Mouse (Mus musculus): ENCODE measurements around the gene Mrpl2. TPM values are rescaled to one million over a fixed set of nuclear protein-coding genes. Genes with fewer than 3 reads are reported as not detected.

Mrpl2 gene
- total RNA-seq, 2 experiments from 2014 or later, result 82.7 to 120 TPM

- intact Hi-C loops (cut with DNase I), result no loop called here
- no peak for TF ChIP-seq CTCF (IDR thresholded peaks at IDR 0.05)
- DNase-seq, result no peak
- Histone ChIP-seq H3K4me3 (peak overlapping the region; percentile 95), H3K27ac (peak overlapping the region; percentile 91)
These were observed 5.3 kb downstream of the Mrpl2 start for GRCm38 (mm10) chr17:46651292-46651691.

GRCm38 (mm10) chr17:46651755-46652547 is 5.9 kb downstream of the Mrpl2 start:
- Histone ChIP-seq H3K4me3 (peak overlapping the region; percentile 95), H3K27ac (peak overlapping the region; percentile 91; the same call in 1 of the 2 replicates)
- no peak for DNase-seq
- intact Hi-C loops (cut with DNase I), result no loop called here
- TF ChIP-seq CTCF (IDR thresholded peaks at IDR 0.05), result no peak

GRCm38 (mm10) chr17:46656054-46656453 is 10.0 kb downstream of the Mrpl2 start:
- H3K27ac ChIP-seq, result peak overlapping the region; percentile 48; the same call in 1 of the 2 replicates
- TF ChIP-seq CTCF (IDR thresholded peaks at IDR 0.05), result no peak
- no peak for DNase-seq
- peak overlapping the region; percentile 28 for H3K4me3 ChIP-seq
- intact Hi-C loops (cut with DNase I), result no loop called here

- intact Hi-C loops (cut with DNase I), result no loop called here
- DNase-seq, result no peak
- Histone ChIP-seq H3K4me3 (no peak overlapping the region), H3K27ac (no peak overlapping the region; the same call in 1 of the 2 replicates)
- TF ChIP-seq CTCF (IDR thresholded peaks at IDR 0.05), result no peak
These were observed 15.3 kb downstream of the Mrpl2 start for GRCm38 (mm10) chr17:46661351-46661750.

- no peak for DNase-seq
- H3K27ac ChIP-seq, result peak overlapping the region; percentile 78
- intact Hi-C loops (cut with DNase I), result no loop called here
- H3K4me3 ChIP-seq, result no peak overlapping the region
- no peak for TF ChIP-seq CTCF (IDR thresholded peaks at IDR 0.05)
These were observed 16.0 kb downstream of the Mrpl2 start for GRCm38 (mm10) chr17:46661981-46662380.

- intact Hi-C loops (cut with DNase I), result no loop called here
- Histone ChIP-seq H3K27ac (peak overlapping the region; percentile 78), H3K4me3 (no peak overlapping the region)
- DNase-seq, result peak; percentile 80
- no peak for TF ChIP-seq CTCF (IDR thresholded peaks at IDR 0.05)
These were observed 16.7 kb downstream of the Mrpl2 start for GRCm38 (mm10) chr17:46662730-46663129.

- TF ChIP-seq CTCF (IDR thresholded peaks at IDR 0.05), result no peak
- DNase-seq, result peak; percentile 40
- Histone ChIP-seq H3K27ac (peak overlapping the region; percentile 40), H3K4me3 (0 out of 2 replicates have a peak overlapping the region, but pooled peaks have one; percentile 2)
- intact Hi-C loops (cut with DNase I), result no loop called here
These were observed 21.7 kb downstream of the Mrpl2 start for GRCm38 (mm10) chr17:46667712-46668111.

- TF ChIP-seq CTCF (IDR thresholded peaks at IDR 0.05), result no peak
- no peak for DNase-seq
These were observed 23.9 kb downstream of the Mrpl2 start for GRCm38 (mm10) chr17:46669911-46670310.

GRCm38 (mm10) chr17:46673850-46674529 is 28.0 kb downstream of the Mrpl2 start, which contains the start of gene Rrp36:
Rrp36 (minus strand) TSS chr17:46674352.
- DNase-seq, result peak; percentile 97
- intact Hi-C loops (cut with DNase I), result no loop called here
- H3K27ac ChIP-seq, result peak within 1 kb of the TSS; percentile 94
- H3K4me3 ChIP-seq, result peak within 1 kb of the TSS; percentile 78
- TF ChIP-seq CTCF (IDR thresholded peaks at IDR 0.05), result no peak

More at GRCm38 (mm10) chr17:46669911-46670310, 23.9 kb downstream of the Mrpl2 start:
- Histone ChIP-seq H3K4me3 (no peak overlapping the region), H3K27ac (no peak overlapping the region)
- intact Hi-C loops (cut with DNase I), result no loop called here

- DNase-seq, result peak; percentile 15
- intact Hi-C loops (cut with DNase I), result no loop called here
- TF ChIP-seq CTCF (IDR thresholded peaks at IDR 0.05), result no peak
- H3K27ac ChIP-seq, result peak overlapping the region; percentile 94
- H3K4me3 ChIP-seq, result peak overlapping the region; percentile 78
These were observed 28.7 kb downstream of the Mrpl2 start for GRCm38 (mm10) chr17:46674530-46675283.

GRCm38 (mm10) chr17:46678416-46678815 is 32.4 kb downstream of the Mrpl2 start, which contains the start of gene Mea1:
Mea1 (plus strand) TSS chr17:46678793.
- intact Hi-C loops (cut with DNase I), result no loop called here

GRCm38 (mm10) chr17:46678911-46679310 is 32.9 kb downstream of the Mrpl2 start:
- Histone ChIP-seq H3K27ac (peak overlapping the region; percentile 96), H3K4me3 (peak overlapping the region; percentile 77)
- intact Hi-C loops (cut with DNase I), result no loop called here
- DNase-seq, result peak; percentile 69
- no peak for TF ChIP-seq CTCF (IDR thresholded peaks at IDR 0.05)

More at GRCm38 (mm10) chr17:46678416-46678815, 32.4 kb downstream of the Mrpl2 start, which contains the start of gene Mea1:
- Histone ChIP-seq H3K27ac (peak within 1 kb of the TSS; percentile 96), H3K4me3 (peak within 1 kb of the TSS; percentile 77)
- TF ChIP-seq CTCF (IDR thresholded peaks at IDR 0.05), result no peak
- DNase-seq, result peak; percentile 86
